Mouse (Mus musculus): ENCODE measurements around the gene Car9.
A peak's percentile ranks its signal among the peaks of the same experiment; 100 is the strongest.
"Not testable (repeated sequence)": the region's sequence is repeated elsewhere in the genome, so short reads cannot be mapped to it uniquely, and the experiment has no call there.

Gene Car9

DNA sequence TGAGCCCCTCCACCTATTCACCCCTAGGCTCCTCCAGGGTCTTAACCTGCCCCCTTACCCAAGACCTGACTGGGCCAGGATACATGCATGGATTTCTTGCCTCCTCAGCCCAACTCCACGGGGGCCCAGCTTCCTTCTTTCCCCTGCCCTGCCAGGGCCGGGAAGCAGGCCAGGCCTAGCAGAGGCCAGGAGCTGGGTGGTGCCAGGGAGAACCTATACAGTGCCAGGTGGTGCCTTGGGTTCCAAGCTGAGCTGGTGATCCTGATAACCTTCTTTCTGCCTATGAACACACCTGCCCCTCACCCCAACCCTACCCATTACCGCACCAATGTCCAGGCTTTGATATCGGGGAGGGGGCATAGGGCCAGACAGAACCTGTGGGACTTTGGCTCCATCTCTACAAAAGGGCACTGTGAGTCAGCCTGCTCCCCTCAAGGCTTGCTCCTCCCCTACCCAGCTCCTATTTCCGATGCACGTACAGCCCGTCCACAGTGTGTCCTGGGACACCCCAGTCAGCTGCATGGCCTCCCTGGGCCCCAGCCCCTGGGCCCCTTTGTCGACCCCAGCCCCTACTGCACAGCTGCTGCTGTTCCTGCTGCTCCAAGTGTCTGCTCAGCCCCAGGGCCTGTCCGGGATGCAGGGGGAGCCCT is at the start of gene Car9:
TSS of gene Car9 (plus strand) at position 431 of the 650 bp plus-strand sequence.
- no peak for DNase-seq (ENCODE audit: low spot score in 2 of 2)

DNA sequence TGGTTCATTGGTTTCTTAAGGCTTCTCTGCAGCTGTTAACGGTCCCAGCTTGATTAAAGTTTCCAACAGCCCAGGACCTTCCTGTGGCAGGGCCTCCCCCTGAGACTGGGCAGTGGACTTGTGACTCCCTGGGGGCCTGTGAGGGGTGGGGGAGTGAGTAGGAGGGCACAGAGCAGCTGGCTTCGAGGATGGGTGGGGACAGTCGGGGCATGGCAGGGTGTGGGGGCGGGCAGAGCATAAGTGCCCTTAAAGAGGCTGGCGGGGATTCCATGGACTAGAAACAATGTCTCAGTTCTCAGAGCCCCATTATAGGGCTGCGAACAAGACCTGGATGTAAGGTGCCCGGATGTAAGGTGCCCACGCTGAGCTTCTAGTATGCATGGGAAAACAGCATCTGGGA is 49.6 kb upstream of the Car9 start:
- DNase-seq (ENCODE audit: low spot score in 2 of 2): no peak

DNA sequence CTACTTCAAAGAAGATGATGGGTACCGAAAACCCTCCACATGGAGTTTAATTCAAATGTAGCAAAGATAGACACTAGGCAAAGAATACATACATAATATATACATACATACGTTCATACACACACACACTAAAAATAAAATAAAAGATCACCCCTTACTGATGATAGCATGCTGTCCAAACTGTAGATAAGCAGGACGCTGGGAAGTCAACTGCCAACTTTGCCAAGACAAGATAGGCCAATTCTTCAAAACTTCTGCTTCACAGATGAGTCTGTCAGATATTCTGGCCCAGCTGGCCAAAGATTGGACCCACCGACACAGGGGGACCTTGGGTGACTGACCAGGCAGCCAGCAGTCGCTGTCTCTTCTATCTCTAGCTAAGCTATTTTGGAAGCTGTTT is 43.7 kb upstream of the Car9 start:
- DNase-seq (ENCODE audit: low spot score in 2 of 2): no peak

DNA sequence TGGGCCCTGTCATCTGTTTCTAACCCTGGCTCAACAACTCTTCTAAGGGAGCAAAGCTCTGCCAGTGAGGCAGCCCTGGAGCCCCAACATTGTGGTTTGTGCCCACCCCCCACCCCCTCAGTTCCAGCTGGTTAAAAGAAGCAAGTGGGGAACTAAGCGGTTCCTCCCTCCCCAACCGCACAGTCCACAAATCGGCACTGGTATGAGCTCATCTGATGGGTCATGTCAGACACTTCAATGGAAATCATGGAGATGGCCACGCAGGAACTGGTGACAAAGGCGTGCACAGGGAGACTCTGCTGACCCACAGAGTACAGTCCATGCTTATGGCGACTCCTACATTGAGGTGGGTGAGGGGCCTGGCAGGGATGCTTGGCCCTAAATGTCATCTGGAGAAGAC is 40.8 kb upstream of the Car9 start:
- DNase-seq (ENCODE audit: low spot score in 2 of 2): no peak

DNA sequence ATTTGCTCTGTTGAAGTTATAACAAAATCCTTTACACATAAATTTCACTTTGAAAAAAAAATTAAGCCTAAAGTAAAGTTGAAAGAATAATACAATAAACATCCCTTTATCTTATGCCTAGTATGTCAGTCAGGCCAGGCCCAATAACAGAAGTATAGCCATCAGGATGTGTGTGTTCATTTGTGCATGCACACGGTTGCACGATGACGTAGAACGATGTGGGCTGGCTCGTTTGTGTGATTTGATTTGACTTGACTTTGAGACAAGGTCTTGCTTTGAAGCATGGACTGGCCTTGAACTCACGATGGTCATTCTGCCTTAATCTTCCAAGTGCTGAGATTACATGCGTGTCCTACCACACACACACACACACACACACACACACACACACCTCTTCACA is 39.9 kb upstream of the Car9 start:
- no peak for DNase-seq (ENCODE audit: low spot score in 2 of 2)

DNA sequence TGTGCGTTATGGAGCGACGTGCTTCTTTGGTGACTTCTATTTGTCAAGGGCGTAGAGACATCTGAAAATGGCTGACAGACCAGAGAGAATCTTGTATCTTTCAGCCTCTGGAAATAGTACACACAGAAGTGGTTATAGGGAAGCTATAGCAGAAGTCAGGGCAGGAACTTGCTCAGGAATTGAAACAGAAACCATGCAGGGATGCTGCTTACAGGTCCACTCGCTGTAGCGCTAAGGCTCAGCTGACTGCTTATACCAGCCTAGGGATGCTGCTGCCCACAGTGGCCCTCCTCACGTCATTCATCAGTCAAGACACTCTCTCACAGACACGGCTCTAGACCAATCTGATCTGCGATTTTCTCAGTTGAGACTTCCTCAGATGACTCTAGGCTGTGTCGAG is 36.5 kb upstream of the Car9 start:
- DNase-seq (ENCODE audit: low spot score in 2 of 2): no peak

DNA sequence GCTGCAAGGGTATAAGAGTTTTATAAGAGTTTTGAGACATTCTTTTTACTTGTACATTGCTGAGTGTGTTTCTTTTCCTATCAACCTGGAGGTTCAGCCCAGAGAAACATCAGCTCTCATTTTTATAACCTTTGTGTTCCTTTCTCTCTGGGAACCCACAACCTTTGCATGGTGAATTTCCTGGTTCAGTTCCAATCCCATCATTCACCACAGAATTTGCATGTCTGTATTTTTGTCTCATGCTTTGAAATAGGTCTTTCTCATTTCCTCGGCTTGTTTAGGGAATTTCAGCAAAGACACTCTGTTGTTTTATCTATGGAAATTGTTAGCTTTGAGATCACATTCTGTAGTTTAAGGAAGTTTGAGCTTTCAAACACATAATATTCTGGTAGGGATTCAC is 33.1 kb upstream of the Car9 start:
- DNase-seq (ENCODE audit: low spot score in 2 of 2): no peak

DNA sequence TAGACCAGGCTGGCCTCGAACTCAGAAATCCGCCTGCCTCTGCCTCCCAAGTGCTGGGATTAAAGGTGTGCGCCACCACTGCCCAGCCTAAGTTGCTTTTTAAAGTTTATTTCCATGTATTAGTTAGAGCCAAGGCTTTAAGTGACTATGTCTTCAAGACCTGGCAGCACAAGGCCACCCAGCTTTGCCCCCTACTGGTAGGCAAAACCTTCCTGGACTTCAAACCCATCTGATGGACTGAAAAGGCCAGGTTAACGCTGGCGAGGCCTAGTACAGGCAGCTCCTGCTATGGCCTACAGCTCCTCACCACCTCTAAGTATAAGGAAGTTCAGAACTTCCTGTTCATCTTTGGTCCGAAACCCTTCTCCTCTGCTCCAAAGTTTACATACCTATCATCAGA is 30.2 kb upstream of the Car9 start:
- DNase-seq (ENCODE audit: low spot score in 2 of 2): no peak

DNA sequence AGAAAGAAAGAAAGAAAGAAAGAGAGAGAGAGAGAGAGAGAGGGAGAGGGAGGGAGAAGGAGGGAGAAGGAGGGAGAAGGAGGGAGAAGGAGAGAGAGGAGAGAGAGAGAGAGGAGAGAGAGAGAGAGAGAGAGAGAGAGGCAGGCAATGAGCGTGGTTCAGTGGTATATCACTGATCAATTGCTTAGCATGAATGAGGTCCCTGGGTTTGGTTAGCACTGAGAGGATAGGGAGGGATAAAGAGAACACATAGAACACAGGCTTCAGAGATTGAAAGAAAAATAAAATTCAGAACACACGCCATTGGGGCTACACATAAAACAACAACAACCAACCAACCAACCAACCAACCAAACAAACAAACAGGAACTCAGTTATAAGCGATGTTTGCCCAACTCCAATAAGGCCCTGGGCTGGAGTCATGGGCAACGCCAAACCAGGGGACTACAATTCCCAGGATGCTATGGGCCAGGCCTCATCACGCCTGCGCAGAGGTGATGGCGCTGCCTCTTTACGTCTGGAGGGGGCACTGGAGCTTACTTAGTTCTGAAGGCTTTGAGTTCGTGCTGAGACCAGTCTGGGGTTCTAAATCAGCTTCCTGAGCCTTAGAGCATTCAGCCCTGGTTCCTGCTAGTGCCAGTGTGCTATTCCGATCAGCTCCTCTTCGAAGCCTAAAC is 28.8 kb upstream of the Car9 start:
- DNase-seq (ENCODE audit: low spot score in 2 of 2): peak; percentile 83 to 84

DNA sequence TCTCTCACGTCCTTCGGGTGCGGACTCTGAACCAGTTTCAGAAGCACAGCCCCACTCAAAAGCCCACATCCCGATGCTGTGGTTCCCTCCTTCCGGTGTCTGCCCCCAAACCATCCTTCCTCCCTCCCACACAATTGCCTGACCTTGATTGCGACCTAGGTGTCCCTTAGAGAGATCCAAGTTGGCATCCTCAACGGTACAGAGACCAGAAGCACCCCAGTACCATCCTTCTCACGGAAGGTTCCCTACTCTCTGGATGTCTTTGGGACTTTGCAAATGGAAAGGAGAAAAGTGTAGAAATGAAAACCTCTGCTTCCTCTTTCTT is 28.3 kb upstream of the Car9 start:
- DNase-seq (ENCODE audit: low spot score in 2 of 2): no peak

DNA sequence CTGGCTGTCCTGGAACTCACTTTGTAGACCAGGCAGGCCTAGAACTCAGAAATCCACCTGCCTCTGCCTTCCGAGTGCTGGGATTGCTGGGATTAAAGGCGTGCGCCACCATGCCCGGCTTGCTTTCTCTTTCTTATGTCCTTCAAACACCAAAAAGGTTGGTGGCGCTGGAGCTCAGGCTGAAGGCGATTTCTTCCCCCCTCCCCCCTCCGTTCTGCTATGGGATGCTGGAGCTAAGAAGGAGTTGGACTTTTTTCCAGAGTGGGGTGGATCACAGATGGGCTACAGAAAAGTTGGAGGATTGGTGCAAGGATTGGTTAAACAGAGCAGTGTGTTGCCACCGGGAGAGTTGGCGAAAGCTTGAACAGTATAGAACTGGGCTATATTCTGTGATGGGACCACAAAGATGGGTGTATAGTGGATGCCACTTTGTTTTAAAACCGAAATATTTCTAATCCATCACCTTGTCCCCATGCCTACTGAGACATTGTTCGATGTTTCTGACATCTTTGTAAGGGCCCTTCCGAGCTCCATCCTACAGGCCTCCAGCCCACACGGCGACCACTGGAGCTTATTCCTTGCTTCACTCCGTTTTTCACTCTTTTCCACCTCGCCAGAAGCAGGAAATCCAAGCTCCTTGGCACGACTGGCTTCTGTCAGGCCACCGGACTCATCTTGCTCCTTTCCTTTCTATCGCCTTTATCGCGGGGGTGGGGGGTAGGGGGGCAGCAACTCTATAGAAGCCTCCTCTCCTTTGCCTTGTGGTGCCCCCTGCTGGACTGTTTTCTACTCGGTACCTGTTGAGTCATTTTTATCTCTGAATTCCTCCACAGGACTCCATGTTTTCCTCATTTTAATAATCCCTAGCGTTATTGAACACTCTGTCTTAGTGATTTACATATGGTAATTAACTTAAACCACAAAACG is 27.6 kb upstream of the Car9 start:
- no peak for DNase-seq (ENCODE audit: low spot score in 2 of 2)

DNA sequence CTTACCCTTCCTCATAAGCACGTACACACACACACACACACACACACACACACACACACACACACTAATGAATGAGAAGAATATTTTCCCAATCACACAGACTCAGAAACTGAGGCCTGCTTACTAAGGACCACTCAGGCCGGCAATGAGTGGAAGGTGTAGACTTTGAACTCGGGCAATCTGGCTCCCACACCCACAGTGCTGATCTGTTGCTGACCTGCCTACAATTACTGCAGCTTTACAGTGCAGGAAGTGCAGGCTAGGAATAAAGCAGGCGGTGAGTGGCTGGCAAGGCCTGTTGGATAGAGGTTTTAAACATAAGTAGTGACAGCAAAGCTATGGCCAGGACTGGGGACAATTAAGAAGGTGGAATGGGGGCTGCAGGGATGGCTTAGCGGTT is 25.8 kb upstream of the Car9 start:
- no peak for DNase-seq (ENCODE audit: low spot score in 2 of 2)

DNA sequence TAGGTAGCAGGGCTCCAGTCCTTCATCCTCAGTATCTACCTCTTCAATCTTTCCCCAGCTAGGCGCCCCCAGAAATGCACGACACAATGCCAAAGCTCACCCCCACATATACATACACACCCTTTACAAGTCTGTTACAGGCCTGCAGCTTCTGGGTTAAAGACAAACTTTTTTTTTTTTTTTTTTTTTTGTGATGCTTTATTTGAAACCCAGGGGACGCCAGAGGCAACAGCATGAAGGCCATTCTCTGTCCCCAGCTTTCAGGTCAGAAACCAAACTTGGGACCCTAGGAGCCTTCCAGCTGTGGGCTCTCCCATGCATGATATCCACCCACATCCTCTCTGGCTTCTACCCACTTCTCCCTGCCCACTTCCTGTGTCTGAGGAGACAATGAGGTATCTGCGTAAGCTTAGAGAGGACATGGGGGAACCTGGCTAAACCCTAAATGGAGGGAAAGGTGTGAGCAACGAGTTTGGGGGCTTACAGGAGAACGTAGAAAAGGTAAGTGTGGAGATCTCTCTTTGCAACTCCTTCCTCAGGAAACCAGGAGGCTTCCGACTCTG is 24.8 kb upstream of the Car9 start:
- DNase-seq (ENCODE audit: low spot score in 2 of 2): no peak

DNA sequence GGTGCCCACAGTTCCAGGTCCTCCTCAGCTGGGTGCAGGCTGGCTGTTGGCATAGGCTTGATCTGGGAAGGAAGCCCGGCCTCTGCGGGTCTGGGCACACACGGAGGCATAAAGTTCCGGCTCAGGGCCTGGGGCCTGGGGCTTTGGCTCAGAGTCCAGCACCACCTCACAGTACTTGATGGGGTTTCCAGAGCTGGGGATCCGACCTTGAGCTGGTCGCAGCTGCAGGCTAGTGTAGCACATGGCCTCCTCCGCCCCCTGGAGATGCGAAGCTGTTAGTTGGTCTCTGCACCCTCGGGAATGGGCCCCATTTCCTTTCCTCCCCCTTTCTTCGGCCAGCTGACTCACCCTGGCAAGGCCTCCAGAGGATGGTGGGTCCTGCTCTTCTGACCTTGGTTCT is 24.2 kb upstream of the Car9 start:
- no peak for DNase-seq (ENCODE audit: low spot score in 2 of 2)

DNA sequence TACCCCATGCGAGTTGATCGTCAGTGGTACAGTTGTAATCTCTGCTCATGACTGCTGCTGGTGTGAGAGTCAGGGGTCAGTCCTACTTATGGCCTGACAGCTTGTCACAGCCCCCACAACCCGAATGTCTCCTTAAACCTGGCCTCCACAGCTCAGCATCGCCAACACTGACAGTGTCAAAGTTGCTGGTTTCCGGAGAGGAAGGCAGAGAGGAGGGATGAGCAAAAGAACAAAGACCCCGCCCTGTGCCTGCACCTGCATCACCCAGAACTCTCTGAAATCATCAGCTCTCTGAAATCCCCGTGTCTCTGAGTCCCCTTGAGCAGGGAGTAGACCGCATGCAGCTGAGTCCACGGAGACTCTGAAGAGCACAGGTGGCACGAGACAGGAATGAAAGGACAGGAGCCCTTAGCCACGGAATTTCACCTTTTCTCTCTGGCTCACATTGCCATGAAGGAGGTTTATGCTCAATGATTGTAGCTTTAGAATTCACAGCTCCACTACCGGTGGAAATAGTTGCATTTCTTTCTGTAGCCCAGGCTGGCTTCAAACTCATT is 23.2 kb upstream of the Car9 start, which contains the start of gene Sit1:
TSS of gene Sit1 (minus strand) at position 200 of the 557 bp plus-strand sequence.
- DNase-seq (ENCODE audit: low spot score in 2 of 2): no peak

DNA sequence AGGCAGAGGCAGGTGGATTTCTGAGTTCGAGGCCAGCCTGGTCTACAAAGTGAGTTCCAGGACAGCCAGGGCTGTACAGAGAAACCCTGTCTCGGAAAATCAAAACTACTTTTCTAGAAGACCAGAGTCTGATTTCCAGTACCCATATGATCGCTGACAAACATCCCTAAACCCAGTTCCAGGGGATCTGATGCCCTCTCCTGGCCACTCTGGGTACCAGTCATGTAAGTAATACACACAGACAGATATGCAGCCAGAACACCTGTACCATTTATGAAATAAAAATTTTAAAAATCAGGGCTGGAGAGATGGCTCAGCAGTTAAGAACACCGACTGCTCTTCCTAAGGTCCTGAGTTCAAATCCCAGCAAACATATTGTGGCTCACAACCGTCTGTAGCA is 21.1 kb upstream of the Car9 start:
- not testable (repeated sequence) for DNase-seq (ENCODE audit: low spot score in 2 of 2)

DNA sequence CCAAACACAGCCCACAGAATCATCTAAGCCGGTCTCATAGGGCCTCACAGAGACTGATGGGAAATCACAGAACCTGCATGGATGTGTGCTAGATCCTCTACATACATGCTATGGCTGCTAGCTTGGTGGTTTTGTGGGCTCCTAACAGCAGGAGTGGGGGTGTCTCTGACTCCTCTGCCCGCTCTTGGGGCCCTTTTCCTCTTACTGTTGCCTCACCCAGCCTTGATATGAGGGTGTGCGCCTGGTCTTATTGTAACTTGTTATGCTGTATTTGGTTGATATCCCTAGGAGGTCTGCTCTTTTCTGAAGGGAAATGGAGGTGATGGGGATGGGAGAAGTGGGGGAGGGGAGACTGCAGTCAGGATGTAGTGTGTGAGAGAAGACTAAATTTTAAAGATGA is 17.2 kb upstream of the Car9 start:
- no peak for DNase-seq (ENCODE audit: low spot score in 2 of 2)

DNA sequence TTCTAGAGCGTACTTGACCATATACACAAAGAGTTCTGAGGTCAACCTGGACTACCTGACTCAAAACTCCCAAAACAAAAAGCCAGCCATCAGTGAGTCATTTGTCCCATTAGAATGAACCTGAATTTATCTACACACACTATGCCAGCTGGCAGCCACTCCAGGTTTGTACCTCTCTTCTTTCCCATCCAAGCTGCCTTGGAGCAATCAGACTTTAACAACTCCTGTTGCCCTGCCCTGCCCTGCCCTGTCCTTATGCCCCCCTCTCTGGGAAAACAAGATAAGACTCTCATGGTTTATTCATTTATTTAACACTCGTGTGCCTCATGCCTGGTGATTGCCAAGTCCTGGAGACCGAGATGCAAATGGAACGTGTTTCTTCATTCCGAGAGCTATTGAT is 16.0 kb upstream of the Car9 start:
- DNase-seq (ENCODE audit: low spot score in 2 of 2): no peak

DNA sequence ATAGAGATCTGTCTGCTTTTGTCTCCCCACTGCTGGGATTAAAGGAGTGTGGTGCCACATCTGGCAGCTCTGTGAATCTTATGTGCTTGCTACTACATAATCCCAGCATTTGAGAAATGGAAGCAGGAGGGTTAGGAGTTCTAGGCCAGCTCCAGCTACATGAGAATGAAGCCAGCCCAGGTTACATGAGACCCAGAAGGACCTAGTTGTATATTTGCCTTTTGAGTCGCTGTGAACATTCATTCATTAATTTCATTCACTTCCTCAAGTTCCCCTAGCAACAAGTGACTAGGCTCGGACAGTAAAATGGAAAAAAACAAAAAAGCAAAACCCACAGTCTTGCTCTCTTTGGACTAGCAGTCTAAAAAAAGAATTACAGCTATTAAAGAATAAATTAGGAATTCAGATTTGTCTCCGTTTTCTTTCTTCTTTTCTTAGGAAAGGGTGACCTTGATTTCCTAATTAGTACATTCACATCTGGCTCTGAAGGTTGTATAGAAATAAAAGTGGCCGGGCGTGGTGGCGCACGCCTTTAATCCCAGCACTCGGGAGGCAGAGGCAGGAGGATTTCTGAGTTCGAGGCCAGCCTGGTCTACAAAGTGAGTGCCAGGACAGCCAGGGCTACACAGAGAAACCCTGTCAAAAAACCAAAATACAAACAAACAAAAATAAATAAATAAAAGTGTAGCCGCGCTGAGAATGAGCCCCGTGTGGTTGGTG is 14.5 kb upstream of the Car9 start:
- DNase-seq (ENCODE audit: low spot score in 2 of 2): no peak

DNA sequence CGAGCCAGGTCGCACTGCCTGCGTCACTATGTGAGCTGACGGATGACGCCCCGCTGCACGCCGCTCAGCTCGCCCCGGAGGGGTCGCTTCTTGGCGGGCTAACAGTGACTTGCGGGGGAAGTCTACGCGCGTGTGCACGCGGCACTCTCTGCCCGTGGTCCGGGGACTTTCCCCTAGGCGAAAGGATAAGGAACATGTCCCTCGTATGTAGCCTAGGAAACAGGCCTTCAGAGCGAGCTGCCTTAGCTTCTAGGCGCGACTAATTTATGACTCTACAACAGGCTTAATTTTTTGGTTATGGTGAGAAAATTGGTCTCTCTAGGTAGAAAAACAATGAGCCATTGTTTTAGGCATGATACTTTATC is 14.0 kb upstream of the Car9 start, which contains the start of gene Ccdc107:
TSS of gene Ccdc107 (plus strand) at position 80 of the 365 bp plus-strand sequence.
- peak; percentile 91 to 96 for DNase-seq (ENCODE audit: low spot score in 2 of 2)

DNA sequence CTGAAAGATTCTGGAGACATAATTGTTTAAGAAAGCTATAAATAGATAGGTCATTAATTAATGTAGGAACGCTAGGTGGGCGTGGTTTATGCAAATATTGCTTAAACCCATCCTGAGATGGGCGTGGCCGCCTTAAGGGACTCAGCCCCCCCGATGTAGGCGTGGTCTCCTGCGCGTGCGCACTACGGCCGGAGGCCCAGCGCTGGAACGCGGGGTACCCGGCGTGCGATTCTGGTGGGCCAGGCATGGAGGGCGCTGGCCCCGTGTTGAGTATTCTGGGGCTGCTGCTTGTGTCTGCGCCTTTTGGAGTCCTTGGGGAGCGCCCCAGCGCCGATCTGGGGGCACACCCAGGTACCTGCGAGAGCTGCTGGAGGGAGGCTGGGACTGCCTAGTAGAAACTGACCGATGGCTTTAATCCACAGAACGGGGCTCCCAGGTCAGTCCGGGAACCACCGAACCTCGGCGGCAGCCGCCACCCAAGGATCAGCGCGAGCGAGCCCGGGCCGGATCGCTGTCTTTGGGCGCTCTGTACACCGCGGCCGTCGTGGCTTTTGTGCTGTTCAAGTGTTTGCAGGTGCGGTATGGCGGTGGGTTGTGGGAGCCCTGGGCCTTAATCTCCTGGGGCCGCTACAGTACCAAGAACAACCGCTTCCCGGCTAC is 13.4 kb upstream of the Car9 start:
- peak; percentile 93 to 94 for DNase-seq (ENCODE audit: low spot score in 2 of 2)

Measured in right cerebral cortex, postnatal 36 days (tissue).